Mouse (Mus musculus) kidney, adult 9 months (tissue): ENCODE measurements around the gene Mpc2.

Experiments
- DNase-seq: peaks from one replicate; pipeline ENCODE4 v3.0.0; 2022

Gene Mpc2

GRCm38 (mm10) chr1:165460360-165460800 lies at the start of gene Mpc2, which contains the start of gene Dcaf6:
TSS of gene Mpc2 (plus strand) at chr1:165460637.
TSS of gene Dcaf6 (minus strand) at chr1:165460475.
- peak; percentile 99 for DNase-seq

DNA sequence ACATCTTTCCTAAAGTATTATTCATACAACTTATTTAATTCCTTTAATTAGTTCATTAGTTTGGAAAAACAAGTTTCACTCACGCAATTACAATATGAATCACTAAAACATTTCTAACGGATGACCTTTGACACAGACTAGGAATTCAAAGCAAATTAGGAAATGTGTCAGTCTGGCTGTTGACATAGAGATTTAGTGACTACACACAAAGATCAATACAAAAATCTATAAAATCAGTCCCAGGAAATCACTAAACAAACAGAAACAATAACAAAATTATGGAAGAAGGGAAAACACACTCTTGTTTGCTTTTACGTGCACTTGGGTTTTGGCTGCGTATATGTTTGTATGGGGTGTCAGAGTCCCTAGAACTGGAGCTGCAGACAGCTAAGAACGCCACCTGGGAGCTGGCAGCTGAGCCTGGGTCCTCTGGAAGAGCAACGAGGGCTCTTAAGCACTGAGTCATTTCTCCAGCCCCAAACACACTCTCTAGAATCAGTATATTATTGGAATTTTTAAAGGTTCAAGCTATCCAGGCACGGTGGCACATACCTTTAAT lies 39.0 kb upstream of the Mpc2 start:
- DNase-seq = no peak

GRCm38 (mm10) chr1:165426254-165426653 lies 34.2 kb upstream of the Mpc2 start:
- DNase-seq = no peak

GRCm38 (mm10) chr1:165432883-165433282 lies 27.6 kb upstream of the Mpc2 start:
- no peak for DNase-seq

DNA sequence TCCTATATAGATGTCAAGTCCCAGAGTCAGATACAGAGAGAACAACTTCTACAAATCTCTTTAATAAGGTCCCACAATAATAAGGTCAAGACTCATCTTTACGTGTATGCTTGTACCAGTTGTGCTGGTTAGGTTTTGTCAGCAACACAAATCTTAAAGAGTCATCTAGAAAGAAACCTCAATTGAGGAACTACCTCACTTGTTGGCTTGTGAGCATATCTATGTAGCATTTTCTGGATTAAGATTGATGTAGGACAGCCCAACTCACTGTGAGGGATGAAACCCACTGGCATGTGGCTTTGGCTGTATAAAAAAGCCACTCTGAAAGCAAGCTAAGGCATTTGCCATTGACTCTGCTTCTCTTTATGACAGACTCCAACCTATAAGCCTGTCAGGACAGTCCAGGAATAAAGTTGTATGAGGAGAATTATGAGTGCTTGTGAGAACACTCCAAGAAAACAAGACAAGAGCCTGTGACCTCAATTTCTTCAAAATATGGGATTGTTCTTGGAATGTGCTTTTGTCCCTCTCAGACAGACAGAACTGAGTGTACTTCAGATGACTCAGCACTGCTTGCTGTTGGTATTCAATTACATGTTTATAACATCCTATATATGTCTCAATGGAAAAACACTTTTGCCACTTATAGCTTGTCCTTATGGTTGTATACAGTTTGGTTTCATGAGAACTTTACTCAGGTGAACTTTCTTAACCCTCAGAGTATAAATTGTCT lies 22.0 kb upstream of the Mpc2 start:
- DNase-seq = no peak

DNA sequence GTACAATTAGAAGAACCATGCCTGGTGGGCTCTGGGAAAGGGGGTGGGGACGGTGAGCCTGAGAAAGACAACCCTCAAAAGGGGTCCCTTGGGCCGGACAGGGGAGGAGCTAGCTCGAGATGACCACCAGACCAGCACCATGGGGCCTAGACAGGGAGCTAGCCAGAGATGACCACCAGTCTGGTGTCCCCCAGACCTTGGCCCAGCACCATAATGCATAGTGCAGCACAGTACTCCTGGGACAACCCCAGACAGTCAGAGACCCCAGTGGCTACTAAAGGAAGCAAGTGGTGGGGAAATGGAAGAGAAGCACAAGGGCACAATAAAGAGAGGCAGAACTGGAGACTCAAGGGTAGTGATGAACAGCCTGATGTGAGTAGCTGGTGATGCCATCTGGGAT lies 19.6 kb upstream of the Mpc2 start:
- DNase-seq = no peak

- DNase-seq = no peak
Observed at GRCm38 (mm10) chr1:165441201-165441600, 19.2 kb upstream of the Mpc2 start.

GRCm38 (mm10) chr1:165441719-165442118 lies 18.7 kb upstream of the Mpc2 start:
- DNase-seq = no peak

DNA sequence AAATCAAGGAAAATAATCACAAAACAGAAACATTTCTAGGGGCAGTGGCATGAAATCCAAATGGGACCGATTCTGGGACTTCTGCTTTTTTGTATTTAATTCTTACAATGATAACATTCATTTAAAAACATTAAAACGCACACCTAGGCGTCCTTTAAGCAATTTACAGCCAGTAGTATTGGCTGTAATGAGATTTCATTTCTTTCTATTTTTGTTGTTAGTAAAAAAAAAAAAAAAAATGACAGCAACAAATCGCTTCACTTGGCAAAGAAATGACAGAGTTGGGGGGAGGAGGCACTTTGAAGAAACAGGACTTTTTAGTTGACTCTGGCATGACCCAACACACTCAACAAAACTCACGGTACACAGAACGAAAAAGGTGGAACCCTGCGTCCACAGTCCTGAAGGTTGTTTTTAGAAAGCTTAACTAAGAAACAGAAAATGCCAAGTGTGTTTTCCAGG lies 1.4 kb upstream of the Mpc2 start:
- DNase-seq = no peak

- peak; percentile 72 for DNase-seq
Observed at GRCm38 (mm10) chr1:165459503-165460181, 795 bp upstream of the Mpc2 start.

DNA sequence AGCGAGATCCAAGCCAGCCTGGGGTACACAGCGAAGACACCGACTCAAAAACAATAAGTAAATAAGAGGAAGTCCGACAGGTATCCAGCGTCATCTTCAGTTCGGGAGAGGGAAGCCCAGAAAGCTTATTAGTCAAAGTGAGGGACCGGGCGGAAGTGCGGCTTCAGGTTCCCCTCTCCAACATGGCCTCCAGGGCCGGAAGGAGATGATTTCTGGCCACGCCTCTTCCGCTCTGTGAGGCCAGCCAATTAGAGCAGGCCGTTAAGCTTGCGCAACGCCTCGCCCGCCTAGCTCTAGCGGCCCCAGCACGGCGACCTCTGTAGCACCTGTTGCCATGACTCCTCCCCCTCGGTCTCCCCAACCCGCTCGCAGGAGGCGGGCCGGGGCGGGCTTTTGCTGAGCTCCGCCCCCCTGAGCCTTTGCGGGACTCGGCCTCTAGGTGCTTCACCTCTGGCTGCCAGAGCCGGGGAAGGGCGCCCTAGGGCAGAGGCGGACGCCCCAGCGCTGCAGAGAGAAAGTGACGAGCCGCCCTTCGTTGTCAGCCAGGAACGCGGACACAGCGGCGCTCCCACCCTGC lies 452 bp downstream of the Mpc2 start:
- peak; percentile 100 for DNase-seq

- peak; percentile 75 for DNase-seq
Observed at GRCm38 (mm10) chr1:165461681-165462080, 1.2 kb downstream of the Mpc2 start.

- no peak for DNase-seq
Observed at GRCm38 (mm10) chr1:165462861-165463260, 2.4 kb downstream of the Mpc2 start.

GRCm38 (mm10) chr1:165464574-165464973 lies 4.1 kb downstream of the Mpc2 start:
- no peak for DNase-seq

GRCm38 (mm10) chr1:165468971-165469370 lies 8.5 kb downstream of the Mpc2 start:
- peak; percentile 69 for DNase-seq

GRCm38 (mm10) chr1:165469717-165470116 lies 9.3 kb downstream of the Mpc2 start:
- DNase-seq = peak; percentile 60

GRCm38 (mm10) chr1:165471490-165471889 lies 11.1 kb downstream of the Mpc2 start:
- no peak for DNase-seq

GRCm38 (mm10) chr1:165484688-165485233 lies 24.3 kb downstream of the Mpc2 start, which contains the start of gene Adcy10:
TSS of gene Adcy10 (plus strand) at chr1:165485183.
- no peak for DNase-seq

DNA sequence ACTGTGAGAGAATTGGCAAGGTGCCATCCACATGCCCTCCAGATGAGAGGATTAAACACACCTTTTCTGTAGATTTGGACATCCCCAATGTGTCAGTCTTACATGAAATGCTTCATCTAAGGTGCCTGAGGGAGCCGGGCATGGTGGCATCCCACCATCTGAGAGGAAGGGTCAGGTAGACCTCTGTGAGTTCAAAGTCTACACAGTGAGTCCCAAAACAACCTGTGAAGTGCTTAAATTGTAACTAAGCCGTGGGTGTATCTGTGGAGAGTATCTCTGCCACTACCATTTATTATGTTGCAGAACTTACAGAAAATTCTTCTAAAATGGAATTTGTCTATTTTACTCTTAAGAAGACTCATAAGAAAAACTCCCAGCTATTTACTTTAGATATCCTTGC lies 25.7 kb downstream of the Mpc2 start:
- DNase-seq = peak; percentile 62

- DNase-seq = no peak
Observed at GRCm38 (mm10) chr1:165489197-165489596, 28.8 kb downstream of the Mpc2 start.

- peak; percentile 36 for DNase-seq
Observed at GRCm38 (mm10) chr1:165498856-165499255, 38.4 kb downstream of the Mpc2 start.

GRCm38 (mm10) chr1:165503307-165504024 lies 43.0 kb downstream of the Mpc2 start:
- DNase-seq = peak; percentile 87
